Mouse (Mus musculus): ENCODE results near the gene Pdzk1ip1. TPM values are rescaled to one million over a fixed set of nuclear protein-coding genes. Genes with fewer than 3 reads are reported as not detected.

Gene Pdzk1ip1
- polyA plus RNA-seq, 1 experiment from 2014 or later = 130 TPM

GRCm38 (mm10) chr4:115097146-115097496 lies 8.6 kb downstream of the Pdzk1ip1 start:
- no peak for ATAC-seq (ENCODE audit: insufficient read depth, low FRiP score)
- Histone ChIP-seq H3K4me1 (ENCODE audit: control insufficient read depth, insufficient read depth, low read length) (peaks cover 19% of the 10 kb centered on the region), H3K9ac (ENCODE audit: low read length) (no peak overlapping the region; the same call in 1 of the 2 replicates), H3K4me2 (ENCODE audit: low read depth, low read length) (peak overlapping the region; percentile 82), H3K27ac (ENCODE audit: low read length) (peak overlapping the region; percentile 93), H3K9me3 (replicated peaks; ENCODE audit: control insufficient read depth, low read length) (no peaks in the 10 kb centered on the region), H3K4me3 (replicated peaks; ENCODE audit: low read length) (peak overlapping the region; percentile 15), H3K27me3 (ENCODE audit: control insufficient read depth, insufficient read depth, low read length) (peaks cover 3% of the 10 kb centered on the region; the same call in 1 of the 2 replicates), H3K36me3 (ENCODE audit: control insufficient read depth, insufficient read depth, low read length) (no peaks in the 10 kb centered on the region)
- 0% methylated on average over 6 of the region's 6 CpGs for WGBS

- Histone ChIP-seq H3K4me3 (replicated peaks; ENCODE audit: low read length) (no peak overlapping the region), H3K4me2 (ENCODE audit: low read depth, low read length) (peak overlapping the region; percentile 28; the same call in 1 of the 2 replicates), H3K4me1 (ENCODE audit: control insufficient read depth, insufficient read depth, low read length) (peaks cover 5% of the 10 kb centered on the region), H3K9ac (ENCODE audit: low read length) (no peak overlapping the region), H3K27me3 (ENCODE audit: control insufficient read depth, insufficient read depth, low read length) (peaks cover 3% of the 10 kb centered on the region; the same call in 1 of the 2 replicates), H3K36me3 (ENCODE audit: control insufficient read depth, insufficient read depth, low read length) (no peaks in the 10 kb centered on the region), H3K9me3 (replicated peaks; ENCODE audit: control insufficient read depth, low read length) (no peaks in the 10 kb centered on the region), H3K27ac (ENCODE audit: low read length) (no peak overlapping the region)
- WGBS = 29% methylated on average over 6 of the region's 6 CpGs
- ATAC-seq (ENCODE audit: insufficient read depth, low FRiP score) = no peak
These were observed 13.2 kb downstream of the Pdzk1ip1 start for GRCm38 (mm10) chr4:115101682-115102081.

- 49% methylated on average over 4 of the region's 4 CpGs for WGBS
- Histone ChIP-seq H3K4me1 (ENCODE audit: control insufficient read depth, insufficient read depth, low read length) (no peaks in the 10 kb centered on the region), H3K27ac (ENCODE audit: low read length) (no peak overlapping the region), H3K36me3 (ENCODE audit: control insufficient read depth, insufficient read depth, low read length) (no peaks in the 10 kb centered on the region), H3K27me3 (ENCODE audit: control insufficient read depth, insufficient read depth, low read length) (no peaks in the 10 kb centered on the region), H3K9ac (ENCODE audit: low read length) (no peak overlapping the region), H3K4me2 (ENCODE audit: low read depth, low read length) (no peak overlapping the region), H3K9me3 (replicated peaks; ENCODE audit: control insufficient read depth, low read length) (no peaks in the 10 kb centered on the region), H3K4me3 (replicated peaks; ENCODE audit: low read length) (no peak overlapping the region)
- no peak for ATAC-seq (ENCODE audit: insufficient read depth, low FRiP score)
These were observed 15.0 kb downstream of the Pdzk1ip1 start for GRCm38 (mm10) chr4:115103510-115103909.

DNA sequence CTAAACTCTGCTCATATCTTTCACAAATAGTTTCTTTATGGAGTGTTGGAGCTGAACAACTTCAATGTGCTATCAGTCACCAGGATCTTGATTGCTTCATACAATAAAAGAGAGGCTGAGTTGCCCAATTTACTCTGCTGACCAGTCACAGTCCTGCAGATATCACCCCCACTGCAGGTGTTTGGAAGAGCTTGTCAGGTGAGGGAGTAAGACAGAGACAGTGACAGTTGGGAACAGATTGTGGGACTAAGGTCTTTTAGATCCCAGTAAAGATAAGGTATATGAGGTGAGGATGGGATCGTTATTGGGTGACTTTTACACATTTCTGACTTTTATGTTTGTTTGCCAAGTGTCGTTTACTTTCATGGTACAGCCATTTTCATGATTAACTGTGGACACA lies 22.7 kb downstream of the Pdzk1ip1 start:
- Histone ChIP-seq H3K9me3 (replicated peaks; ENCODE audit: control insufficient read depth, low read length) (no peaks in the 10 kb centered on the region), H3K27ac (ENCODE audit: low read length) (no peak overlapping the region), H3K4me1 (ENCODE audit: control insufficient read depth, insufficient read depth, low read length) (no peaks in the 10 kb centered on the region), H3K4me3 (replicated peaks; ENCODE audit: low read length) (no peak overlapping the region), H3K9ac (ENCODE audit: low read length) (no peak overlapping the region), H3K4me2 (ENCODE audit: low read depth, low read length) (no peak overlapping the region), H3K27me3 (ENCODE audit: control insufficient read depth, insufficient read depth, low read length) (no peaks in the 10 kb centered on the region), H3K36me3 (ENCODE audit: control insufficient read depth, insufficient read depth, low read length) (no peaks in the 10 kb centered on the region)
- 56% methylated on average over 2 of the region's 2 CpGs for WGBS
- ATAC-seq (ENCODE audit: insufficient read depth, low FRiP score) = no peak

DNA sequence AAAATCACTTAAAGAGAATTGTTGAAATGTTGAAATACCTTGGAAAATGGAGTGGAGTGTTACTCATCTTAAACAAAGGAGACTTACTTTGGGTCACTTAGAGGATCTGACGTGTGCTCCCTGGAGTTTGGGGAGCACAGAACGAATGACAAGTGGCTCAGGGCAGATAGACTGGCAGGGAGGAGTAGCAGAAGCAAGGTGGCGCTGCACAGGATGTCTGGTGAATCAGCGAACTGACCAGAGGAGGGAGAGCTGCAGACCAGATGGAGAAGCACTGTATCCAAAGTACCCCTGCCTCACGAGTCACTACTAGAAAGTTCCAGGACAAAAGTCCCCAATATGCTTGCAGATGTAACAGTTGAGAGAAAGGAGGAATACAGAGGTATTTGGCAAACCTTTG lies 24.8 kb downstream of the Pdzk1ip1 start:
- Histone ChIP-seq H3K4me2 (ENCODE audit: low read depth, low read length) (no peak overlapping the region), H3K4me3 (replicated peaks; ENCODE audit: low read length) (no peak overlapping the region), H3K36me3 (ENCODE audit: control insufficient read depth, insufficient read depth, low read length) (no peaks in the 10 kb centered on the region), H3K9me3 (replicated peaks; ENCODE audit: control insufficient read depth, low read length) (no peaks in the 10 kb centered on the region), H3K9ac (ENCODE audit: low read length) (no peak overlapping the region), H3K4me1 (ENCODE audit: control insufficient read depth, insufficient read depth, low read length) (no peaks in the 10 kb centered on the region), H3K27me3 (ENCODE audit: control insufficient read depth, insufficient read depth, low read length) (no peaks in the 10 kb centered on the region), H3K27ac (ENCODE audit: low read length) (no peak overlapping the region)
- ATAC-seq (ENCODE audit: insufficient read depth, low FRiP score) = no peak
- WGBS = 24% methylated on average over 5 of the region's 5 CpGs

DNA sequence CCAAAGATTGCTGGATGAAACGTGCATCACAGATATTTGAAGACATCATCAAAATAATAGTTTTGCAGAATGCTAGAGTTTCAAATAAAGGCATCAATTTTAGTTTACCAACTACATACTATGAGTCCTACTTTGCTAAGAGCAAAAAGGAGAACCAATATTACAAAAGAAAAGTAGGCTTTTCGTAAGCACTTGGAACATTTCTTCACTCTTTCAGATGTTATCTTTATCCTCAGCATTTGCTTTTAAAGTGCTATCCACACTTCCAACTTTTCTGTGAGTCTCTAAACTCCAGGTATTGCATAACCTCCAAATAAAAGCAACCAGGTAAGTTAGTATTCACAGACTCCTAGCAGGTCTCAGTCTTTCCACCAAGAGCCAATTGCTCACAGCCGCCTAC lies 31.1 kb downstream of the Pdzk1ip1 start:
- no peaks in the 10 kb centered on the region for H3K4me1 ChIP-seq (ENCODE audit: control insufficient read depth, insufficient read depth, low read length)
- H3K36me3 ChIP-seq (ENCODE audit: control insufficient read depth, insufficient read depth, low read length) = no peaks in the 10 kb centered on the region
- WGBS = 78% methylated on average over 3 of the region's 3 CpGs
- no peak overlapping the region for H3K9ac ChIP-seq (ENCODE audit: low read length)
- no peak overlapping the region for H3K27ac ChIP-seq (ENCODE audit: low read length)
- H3K27me3 ChIP-seq (ENCODE audit: control insufficient read depth, insufficient read depth, low read length) = no peaks in the 10 kb centered on the region
- H3K9me3 ChIP-seq (replicated peaks; ENCODE audit: control insufficient read depth, low read length) = no peaks in the 10 kb centered on the region
- H3K4me3 ChIP-seq (replicated peaks; ENCODE audit: low read length) = no peak overlapping the region
- no peak overlapping the region for H3K4me2 ChIP-seq (ENCODE audit: low read depth, low read length)
- no peak for ATAC-seq (ENCODE audit: insufficient read depth, low FRiP score)

- Histone ChIP-seq H3K36me3 (ENCODE audit: control insufficient read depth, insufficient read depth, low read length) (no peaks in the 10 kb centered on the region), H3K9me3 (replicated peaks; ENCODE audit: control insufficient read depth, low read length) (no peaks in the 10 kb centered on the region), H3K4me3 (replicated peaks; ENCODE audit: low read length) (no peak overlapping the region), H3K4me1 (ENCODE audit: control insufficient read depth, insufficient read depth, low read length) (no peaks in the 10 kb centered on the region), H3K27ac (ENCODE audit: low read length) (no peak overlapping the region), H3K9ac (ENCODE audit: low read length) (no peak overlapping the region), H3K4me2 (ENCODE audit: low read depth, low read length) (no peak overlapping the region), H3K27me3 (ENCODE audit: control insufficient read depth, insufficient read depth, low read length) (no peaks in the 10 kb centered on the region)
- 65% methylated on average over 2 of the region's 2 CpGs for WGBS
- no peak for ATAC-seq (ENCODE audit: insufficient read depth, low FRiP score)
These were observed 32.7 kb downstream of the Pdzk1ip1 start for GRCm38 (mm10) chr4:115121162-115121561.

- H3K36me3 ChIP-seq (ENCODE audit: control insufficient read depth, insufficient read depth, low read length) = no peaks in the 10 kb centered on the region
- H3K9me3 ChIP-seq (replicated peaks; ENCODE audit: control insufficient read depth, low read length) = no peaks in the 10 kb centered on the region
- H3K4me3 ChIP-seq (replicated peaks; ENCODE audit: low read length) = no peak overlapping the region
- H3K27me3 ChIP-seq (ENCODE audit: control insufficient read depth, insufficient read depth, low read length) = no peaks in the 10 kb centered on the region
- WGBS = 62% methylated on average over 5 of the region's 5 CpGs
- H3K4me2 ChIP-seq (ENCODE audit: low read depth, low read length) = no peak overlapping the region
- no peak for ATAC-seq (ENCODE audit: insufficient read depth, low FRiP score)
- no peak overlapping the region for H3K9ac ChIP-seq (ENCODE audit: low read length)
- no peaks in the 10 kb centered on the region for H3K4me1 ChIP-seq (ENCODE audit: control insufficient read depth, insufficient read depth, low read length)
- H3K27ac ChIP-seq (ENCODE audit: low read length) = no peak overlapping the region
These were observed 33.1 kb downstream of the Pdzk1ip1 start for GRCm38 (mm10) chr4:115121608-115122007.

DNA sequence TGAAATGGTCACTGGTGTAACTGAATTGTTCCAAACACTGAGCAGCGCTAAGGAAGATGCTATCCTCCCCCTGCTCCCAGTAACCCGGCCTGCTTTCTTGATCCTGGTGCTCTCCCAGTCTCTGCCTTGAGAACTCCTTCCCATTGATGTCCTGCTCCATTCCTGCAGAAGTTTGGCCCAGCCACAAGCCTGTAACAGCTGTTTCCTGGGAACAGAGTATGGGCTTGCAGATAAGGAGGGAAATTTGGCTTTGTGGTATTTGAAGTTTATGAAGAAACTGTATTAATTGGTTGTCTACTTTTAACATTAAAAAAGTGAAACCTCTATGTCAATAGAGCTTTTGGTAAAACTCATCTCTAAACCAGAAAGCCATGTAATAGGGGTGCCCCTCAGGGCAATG lies 35.0 kb downstream of the Pdzk1ip1 start:
- H3K27ac ChIP-seq (ENCODE audit: low read length) = no peak overlapping the region
- no peak for ATAC-seq (ENCODE audit: insufficient read depth, low FRiP score)
- WGBS = 64% methylated on average over 2 of the region's 2 CpGs

GRCm38 (mm10) chr4:115124713-115125112 lies 36.2 kb downstream of the Pdzk1ip1 start:
- H3K9ac ChIP-seq (ENCODE audit: low read length) = no peak overlapping the region

More for the DNA sequence above, 35.0 kb downstream of the Pdzk1ip1 start:
- H3K9ac ChIP-seq (ENCODE audit: low read length) = no peak overlapping the region
- no peak overlapping the region for H3K4me3 ChIP-seq (replicated peaks; ENCODE audit: low read length)
- no peaks in the 10 kb centered on the region for H3K9me3 ChIP-seq (replicated peaks; ENCODE audit: control insufficient read depth, low read length)
- H3K27me3 ChIP-seq (ENCODE audit: control insufficient read depth, insufficient read depth, low read length) = no peaks in the 10 kb centered on the region
- no peaks in the 10 kb centered on the region for H3K36me3 ChIP-seq (ENCODE audit: control insufficient read depth, insufficient read depth, low read length)
- H3K4me1 ChIP-seq (ENCODE audit: control insufficient read depth, insufficient read depth, low read length) = no peaks in the 10 kb centered on the region
- H3K4me2 ChIP-seq (ENCODE audit: low read depth, low read length) = no peak overlapping the region

More at GRCm38 (mm10) chr4:115124713-115125112, 36.2 kb downstream of the Pdzk1ip1 start:
- Histone ChIP-seq H3K4me3 (replicated peaks; ENCODE audit: low read length) (no peak overlapping the region), H3K4me2 (ENCODE audit: low read depth, low read length) (no peak overlapping the region), H3K4me1 (ENCODE audit: control insufficient read depth, insufficient read depth, low read length) (no peaks in the 10 kb centered on the region), H3K27me3 (ENCODE audit: control insufficient read depth, insufficient read depth, low read length) (no peaks in the 10 kb centered on the region), H3K27ac (ENCODE audit: low read length) (no peak overlapping the region), H3K9me3 (replicated peaks; ENCODE audit: control insufficient read depth, low read length) (no peaks in the 10 kb centered on the region), H3K36me3 (ENCODE audit: control insufficient read depth, insufficient read depth, low read length) (no peaks in the 10 kb centered on the region)
- ATAC-seq (ENCODE audit: insufficient read depth, low FRiP score) = no peak

Data from stomach, embryonic 16.5 days (tissue).